Mouse (Mus musculus) erythroblast, embryonic 14.5 days (primary cell): ENCODE measurements around the gene Arhgef2.

Source experiments
- GATA1 ChIP-seq: IDR thresholded peaks from 2 replicates; pipeline ENCODE4 v1.6.1; 2012; ENCODE audit warnings: low read length, inconsistent platforms, mixed read lengths
- TAL1 ChIP-seq: IDR thresholded peaks from 3 replicates; pipeline ENCODE4 v1.6.1; 2012; ENCODE audit warnings: low read length, inconsistent platforms, mixed read lengths

GRCm38 (mm10) chr3:88659798-88660197 is 54.0 kb downstream of the Arhgef2 start:
- TF ChIP-seq GATA1 (no peak), TAL1 (no peak)
